Mouse (Mus musculus): ENCODE measurements around the gene Fga.

DNA sequence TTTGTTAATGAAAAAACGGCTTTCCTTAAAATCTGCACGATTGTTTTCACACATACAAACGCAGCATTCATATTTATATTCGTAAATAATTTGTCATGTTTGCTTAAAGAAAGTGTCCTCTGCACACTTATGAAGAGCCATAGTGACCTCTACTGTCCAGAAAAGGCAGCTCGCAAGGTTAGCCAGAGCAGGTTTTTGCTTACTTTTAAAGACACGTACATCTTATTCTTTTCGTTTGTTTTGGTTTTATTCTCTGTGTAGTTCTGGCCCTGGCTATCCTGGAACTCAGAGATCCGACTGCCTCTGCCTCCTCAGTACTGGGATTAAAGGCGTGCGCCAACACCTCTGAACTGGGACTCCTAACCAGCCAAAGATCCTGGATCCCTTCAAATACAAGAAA, 27.9 kb downstream of the Fga start:
- TF ChIP-seq CTCF (IDR thresholded peaks at IDR 0.05; ENCODE audit: low read depth, low read length) (peak; percentile 24; the same call in 1 of the 2 replicates), TAL1 (conservative IDR thresholded peaks at IDR 0.05; ENCODE audit: low read depth, low read length) (no peak), POLR2AphosphoS5 (IDR thresholded peaks at IDR 0.05; ENCODE audit: insufficient replicate concordance, low read depth, low read length) (no peak), GATA1 (IDR thresholded peaks at IDR 0.05; ENCODE audit: borderline replicate concordance, low read length) (no peak)
